Mouse (Mus musculus) adrenal gland, postnatal 14 days (tissue): Measurements from ENCODE around the gene Gcdh. TPM values are rescaled to one million over a fixed set of nuclear protein-coding genes. Genes with fewer than 3 reads are reported as not detected.
A peak's percentile ranks its signal among the peaks of the same experiment; 100 is the strongest.

Experiments used
- DNase-seq: peaks from one replicate; pipeline ENCODE4 v3.0.0; 2021; ENCODE audit warnings: mixed read lengths
- long read RNA-seq, 2 experiments: library from polyadenylated mRNA; stranded (forward); transcript quantifications; one replicate each; pipeline ENCODE4 v2.0.0; 2021
- total RNA-seq: library from RNA; stranded (reverse); gene quantifications from 2 replicates; pipeline ENCODE4 v1.2.3, GENCODE M21; 2021

The Gcdh gene
- total RNA-seq = 55.4 and 84.8 TPM in 2 replicates
- long read RNA-seq, experiment 1, transcript Gcdh-201 (11 exons, 2,167 nt) = minor isoform, 25 of 112 reads
- long read RNA-seq, experiment 1, transcript Gcdh-202 (12 exons, 2,114 nt) = major isoform, 76 of 112 reads
- long read RNA-seq, experiment 1, partial matches to known transcripts = 5 of 112 reads
- long read RNA-seq, experiment 1, other reads (novel, unspliced or antisense) = 6 of 112 reads
- long read RNA-seq, experiment 2, transcript Gcdh-201 (11 exons, 2,167 nt) = minor isoform, 37 of 120 reads
- long read RNA-seq, experiment 2, transcript Gcdh-202 (12 exons, 2,114 nt) = major isoform, 52 of 120 reads
- long read RNA-seq, experiment 2, partial matches to known transcripts = 21 of 120 reads
- long read RNA-seq, experiment 2, other reads (novel, unspliced or antisense) = 10 of 120 reads

GRCm38 (mm10) chr8:84893709-84894134, at the start of gene Gcdh:
Gene Gcdh (minus strand): TSS chr8:84893921.
- peak; percentile 94 for DNase-seq

- DNase-seq = no peak
These were observed 44.1 kb upstream of the Gcdh start for GRCm38 (mm10) chr8:84937620-84938485.

GRCm38 (mm10) chr8:84936962-84937546, 43.3 kb upstream of the Gcdh start, which contains the start of gene Mast1:
Gene Mast1 (minus strand): TSS chr8:84937359.
- DNase-seq = peak; percentile 86

- DNase-seq = no peak
These were observed 42.6 kb upstream of the Gcdh start for GRCm38 (mm10) chr8:84936041-84936961.

- DNase-seq = no peak
These were observed 41.8 kb upstream of the Gcdh start for GRCm38 (mm10) chr8:84935489-84935888.

GRCm38 (mm10) chr8:84934860-84935259, 41.1 kb upstream of the Gcdh start:
- peak; percentile 43 for DNase-seq

- no peak for DNase-seq
These were observed 40.2 kb upstream of the Gcdh start for GRCm38 (mm10) chr8:84933767-84934559.

- no peak for DNase-seq
These were observed 36.9 kb upstream of the Gcdh start for GRCm38 (mm10) chr8:84930582-84930981.

GRCm38 (mm10) chr8:84928456-84929306, 35.0 kb upstream of the Gcdh start:
- peak; percentile 81 for DNase-seq

GRCm38 (mm10) chr8:84927513-84927912, 33.8 kb upstream of the Gcdh start:
- no peak for DNase-seq

- DNase-seq = no peak
These were observed 31.8 kb upstream of the Gcdh start for GRCm38 (mm10) chr8:84925557-84925956.

GRCm38 (mm10) chr8:84921596-84921995, 27.9 kb upstream of the Gcdh start:
- no peak for DNase-seq

- no peak for DNase-seq
These were observed 24.9 kb upstream of the Gcdh start for GRCm38 (mm10) chr8:84918646-84919045.

- no peak for DNase-seq
These were observed 24.1 kb upstream of the Gcdh start for GRCm38 (mm10) chr8:84917781-84918180.

- no peak for DNase-seq
These were observed 21.5 kb upstream of the Gcdh start for GRCm38 (mm10) chr8:84915269-84915668.

GRCm38 (mm10) chr8:84913960-84914359, 20.2 kb upstream of the Gcdh start:
- peak; percentile 43 for DNase-seq

GRCm38 (mm10) chr8:84913502-84913900, 19.8 kb upstream of the Gcdh start:
- no peak for DNase-seq

GRCm38 (mm10) chr8:84912895-84913501, 19.3 kb upstream of the Gcdh start:
- DNase-seq = peak; percentile 80

GRCm38 (mm10) chr8:84912391-84912790, 18.7 kb upstream of the Gcdh start:
- no peak for DNase-seq
